7 mouse cellular contexts compared by ENCODE assay signal in the genomic region with DNA sequence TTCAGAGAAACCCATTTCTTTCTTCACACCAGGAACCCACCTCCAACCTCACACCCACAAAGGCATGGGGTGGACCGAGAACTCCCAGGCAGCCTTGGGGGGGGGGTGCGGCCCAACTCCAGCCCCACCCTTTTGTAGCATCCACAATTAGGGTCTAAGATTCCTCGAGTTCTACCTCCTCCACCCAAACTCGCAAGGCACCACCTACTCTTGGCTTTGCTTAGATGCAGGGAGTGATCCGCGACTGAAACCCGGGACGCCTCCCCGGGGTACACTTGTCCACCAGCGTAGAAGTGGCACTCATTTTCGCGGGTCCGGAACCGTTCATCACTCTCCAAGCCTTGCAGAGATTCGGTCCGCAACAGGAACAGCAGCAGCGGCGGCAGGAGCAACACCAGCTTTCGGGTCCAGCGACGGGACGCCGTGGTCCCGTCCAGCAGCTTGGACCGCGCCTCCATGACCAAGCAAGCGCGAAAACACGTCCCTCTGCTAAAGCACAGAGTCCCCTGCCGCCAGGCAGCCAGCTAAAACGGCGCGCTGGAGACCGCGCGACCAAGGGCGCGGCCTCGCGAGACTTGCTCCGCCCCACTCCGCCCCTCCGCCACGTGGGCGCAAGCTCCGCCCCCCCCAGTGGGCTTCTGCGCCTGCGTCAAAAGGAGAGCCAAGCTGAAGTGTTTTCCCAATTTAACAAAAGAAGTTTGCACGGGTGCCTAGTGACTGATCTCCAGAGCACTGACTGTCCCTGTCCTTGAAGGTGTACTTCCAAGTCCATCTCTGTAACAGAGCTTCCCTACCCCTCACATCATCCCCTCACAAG. TPM values are rescaled to one million over a fixed set of nuclear protein-coding genes. Genes with fewer than 3 reads are reported as not detected.
DNase-seq lines count a peak whose midpoint lies in the region; ATAC-seq and TF ChIP-seq lines count a peak whose summit lies in the region.

No protein-coding gene starts in this region.

- peak overlapping the region; percentile 49 for H3K4me2 ChIP-seq in limb, embryonic 12.5 days
- peak overlapping the region; percentile 61 for H3K4me2 ChIP-seq in midbrain, embryonic 15.5 days

- H3K27me3 ChIP-seq in limb, embryonic 12.5 days: no peaks in the 10 kb centered on the region
- H3K27me3 ChIP-seq in midbrain, embryonic 15.5 days (replicated peaks): no peaks in the 10 kb centered on the region
- no peaks in the 10 kb centered on the region for H3K27me3 ChIP-seq in spleen, adult 2 months (ENCODE audit: control insufficient read depth, insufficient read depth, low read length)

- H3K4me1 ChIP-seq in limb, embryonic 12.5 days (replicated peaks): peaks cover 4% of the 10 kb centered on the region; the same call in 1 of the 2 replicates
- H3K4me1 ChIP-seq in midbrain, embryonic 15.5 days: no peaks in the 10 kb centered on the region
- H3K4me1 ChIP-seq in spleen, adult 2 months (ENCODE audit: control insufficient read depth, insufficient read depth, insufficient read length): no peaks in the 10 kb centered on the region

- H3K4me3 ChIP-seq in limb, embryonic 12.5 days (replicated peaks): peak overlapping the region; percentile 54
- H3K4me3 ChIP-seq in midbrain, embryonic 15.5 days: peak overlapping the region; percentile 65
- peak overlapping the region; percentile 64 for H3K4me3 ChIP-seq in spleen, adult 2 months (ENCODE audit: extremely low read depth, insufficient read depth, insufficient read length)

- H3K27ac ChIP-seq in limb, embryonic 12.5 days: peak overlapping the region; percentile 88
- H3K27ac ChIP-seq in midbrain, embryonic 15.5 days: peak overlapping the region; percentile 71
- peak overlapping the region; percentile 33 for H3K27ac ChIP-seq in spleen, adult 2 months (ENCODE audit: insufficient read depth, low read length)

- H3K9me3 ChIP-seq in limb, embryonic 12.5 days: no peaks in the 10 kb centered on the region
- no peaks in the 10 kb centered on the region for H3K9me3 ChIP-seq in midbrain, embryonic 15.5 days

- TF ChIP-seq CTCF in spleen, adult 2 months (IDR thresholded peaks at IDR 0.05; ENCODE audit: extremely low read depth, insufficient read depth, insufficient read length, insufficient replicate concordance): no peak

- peak; percentile 90 for DNase-seq in adrenal gland, postnatal 10 days
- peak; percentile 82 for DNase-seq in embryo, embryonic 9.5 days (ENCODE audit: extremely low spot score)
- peak; percentile 63 for DNase-seq in kidney, adult 11 months
- DNase-seq in spleen, adult 2 months (ENCODE audit: low read depth in 1 of 2, low spot score in 2 of 2): peak; percentile 38 to 76

- H3K36me3 ChIP-seq in limb, embryonic 12.5 days: no peaks in the 10 kb centered on the region
- no peaks in the 10 kb centered on the region for H3K36me3 ChIP-seq in midbrain, embryonic 15.5 days (replicated peaks)
- no peaks in the 10 kb centered on the region for H3K36me3 ChIP-seq in spleen, adult 2 months (ENCODE audit: control insufficient read depth, insufficient read depth, low read length)

- H3K9ac ChIP-seq in limb, embryonic 12.5 days (replicated peaks): peak overlapping the region; percentile 73
- H3K9ac ChIP-seq in midbrain, embryonic 15.5 days: peak overlapping the region; percentile 57

- TF ChIP-seq POLR2A in spleen, adult 2 months (IDR thresholded peaks at IDR 0.05; ENCODE audit: low read depth, low read length): no peak

- ATAC-seq in granulocyte monocyte progenitor cell, adult 5-6 weeks (replicated peaks; ENCODE audit: poor library complexity, severe bottlenecking): peak; percentile 89
- ATAC-seq in limb, embryonic 12.5 days (ENCODE audit: insufficient number of reproducible peaks, insufficient read depth, low FRiP score, low TSS enrichment, low read depth): peak; percentile 95
- peak; percentile 98 for ATAC-seq in midbrain, embryonic 15.5 days (replicated peaks)

- WGBS in limb, embryonic 12.5 days: 19% methylated on average over 49 of the region's 49 CpGs
- 15% methylated on average over 49 of the region's 49 CpGs for WGBS in midbrain, embryonic 15.5 days
- WGBS in spleen, adult 2 months: 26% methylated on average over 49 of the region's 49 CpGs

RNA-seq across cellular contexts. Expression of a gene that starts 2.4 kb away (rescaled TPM):
- 100 to 1,000 TPM in 1 of 2 experiments, 10 to 100 TPM in 1; 80.1 to 104 TPM for total RNA-seq in adrenal gland, postnatal 10 days (2021)
- total RNA-seq in granulocyte monocyte progenitor cell, adult 5-6 weeks (2014; fragmentation: Nextera tagmentation): 38.6 and 49.1 TPM in 2 replicates
- 35.9 and 40.9 TPM in 2 replicates for total RNA-seq in granulocyte monocyte progenitor cell, adult 5-6 weeks (2017)
- 253 and 267 TPM in 2 replicates for polyA plus RNA-seq in limb, embryonic 12.5 days (2016; fragmentation: Nextera tagmentation; extraction: Ambion mirVana)
- 81.6 and 81.8 TPM in 2 replicates for polyA plus RNA-seq in midbrain, embryonic 15.5 days (2015; fragmentation: Nextera tagmentation; extraction: Ambion mirVana)
- polyA plus RNA-seq in spleen, adult 2 months (2012; rRNA removed): 32.3 and 43.7 TPM in 2 replicates

Comparison
In these comparisons a context has a peak if more than half of its experiments do, and no peak if none do; other contexts are left out.
1. Peak in every context shown above with its lines: DNase-seq, ATAC-seq, H3K4me3 ChIP-seq and H3K27ac ChIP-seq.
2. H3K27ac ChIP-seq: peak in every context shown above with its lines; median percentile 88 in limb, embryonic 12.5 days; 71 in midbrain, embryonic 15.5 days; 33 in spleen, adult 2 months.